Mouse (Mus musculus) heart, adult 2 months (tissue): ENCODE measurements around the gene Adnp. TPM values are rescaled to one million over a fixed set of nuclear protein-coding genes. Genes with fewer than 3 reads are reported as not detected.
A peak's percentile ranks its signal among the peaks of the same experiment; 100 is the strongest.
"Not testable (repeated sequence)": the region's sequence is repeated elsewhere in the genome, so short reads cannot be mapped to it uniquely, and the experiment has no call there.

Experiments
- DNase-seq, 2 experiments: peaks; one replicate each; pipeline ENCODE4 v3.0.0; 2021
- H3K27ac ChIP-seq: fragments of 200-600 bp; 2 replicates; pipeline ENCODE4 v1.8.1; 2022
- H3K27me3 ChIP-seq: fragments of 200-500 bp; 2 replicates; pipeline ENCODE4 v1.6.1; 2012; ENCODE audit warnings: mild to moderate bottlenecking, low read length, inconsistent platforms, mixed read lengths; ENCODE audit not compliant: control insufficient read depth, insufficient read depth
- H3K36me3 ChIP-seq: fragments of 200-500 bp; 2 replicates; pipeline ENCODE4 v1.6.1; 2012; ENCODE audit warnings: low read length, inconsistent platforms; ENCODE audit not compliant: control insufficient read depth, insufficient read depth
- H3K4me1 ChIP-seq: fragments of 200-500 bp; 2 replicates; pipeline ENCODE4 v1.6.1; 2011; ENCODE audit warnings: low read length; ENCODE audit not compliant: control insufficient read depth, insufficient read depth
- H3K4me3 ChIP-seq: fragments of 200-600 bp; 2 replicates; pipeline ENCODE4 v1.8.1; 2022
- H3K79me2 ChIP-seq: fragments of 200-500 bp; replicated peaks from 2 replicates; pipeline ENCODE4 v1.6.1; 2012; ENCODE audit warnings: mild to moderate bottlenecking, inconsistent platforms, low read length, moderate library complexity, mixed read lengths; ENCODE audit not compliant: control insufficient read depth, insufficient read depth
- H3K9ac ChIP-seq: fragments of 200-500 bp; 2 replicates; pipeline ENCODE4 v1.6.1; 2012; ENCODE audit warnings: low read depth, mild to moderate bottlenecking, control low read depth, inconsistent platforms, low read length, mixed read lengths
- CTCF ChIP-seq: fragments of 200-600 bp; IDR thresholded peaks from 2 replicates; pipeline ENCODE4 v1.8.1; 2022; ENCODE audit warnings: antibody characterized with exemption, mild to moderate bottlenecking, moderate library complexity
- EP300 ChIP-seq: fragments of 200-500 bp; IDR thresholded peaks from 2 replicates; pipeline ENCODE4 v1.6.1; 2011; ENCODE audit warnings: low read depth, low read length, control low read depth; ENCODE audit not compliant: insufficient read depth
- POLR2A ChIP-seq: fragments of 200-500 bp; IDR thresholded peaks from 2 replicates; pipeline ENCODE4 v1.6.1; 2011; ENCODE audit warnings: mild to moderate bottlenecking, low read depth, low read length, control low read depth; ENCODE audit not compliant: insufficient read depth
- WGBS: fragments of 180-500 bp; shearing (Covaris S2); methylation state at CpG from one replicate; pipeline ENCODE4 v1.1.7; 2018; 5-methylcytosine and 5-hydroxymethylcytosine counted together
- intact Hi-C: fragments of 180-260 bp; cut with DNase I; formaldehyde crosslinking; loops from one replicate; pipeline ENCODE4 v1.15.1; 2025
- polyA plus RNA-seq: library from polyadenylated mRNA; depleted of rRNA; stranded (reverse); fragments of >200 nt; gene quantifications from 2 replicates; pipeline ENCODE4 v1.2.3, GENCODE M21; 2012
- total RNA-seq, 2 experiments: library from RNA; stranded (reverse); gene quantifications; 2 replicates each; pipeline ENCODE4 v1.2.3; 2021

Adnp gene
- total and polyA plus RNA-seq, 3 experiments = 11.2 to 30.7 (median 29.6) TPM

- Histone ChIP-seq H3K4me3 (no peak overlapping the region; the same call in 1 of the 2 replicates), H3K9ac (no peak overlapping the region), H3K79me2 (no peaks in the 10 kb centered on the region), H3K36me3 (no peaks in the 10 kb centered on the region), H3K4me1 (no peaks in the 10 kb centered on the region), H3K27me3 (no peaks in the 10 kb centered on the region; the same call in 1 of the 2 replicates), H3K27ac (no peak overlapping the region)
- no peak for TF ChIP-seq EP300
- no peak for TF ChIP-seq POLR2A
- no peak for TF ChIP-seq CTCF
- intact Hi-C loops = no loop called here
- 9% methylated on average over 14 of the region's 14 CpGs for whole genome bisulfite sequencing
- DNase-seq = no peak
Measured at GRCm38 (mm10) chr2:168161978-168162377, 44.9 kb downstream of the Adnp start.

GRCm38 (mm10) chr2:168161514-168161971 lies 45.4 kb downstream of the Adnp start:
- Histone ChIP-seq H3K4me3 (peak overlapping the region; percentile 16; the same call in 1 of the 2 replicates), H3K27me3 (no peaks in the 10 kb centered on the region; the same call in 1 of the 2 replicates), H3K79me2 (no peaks in the 10 kb centered on the region), H3K4me1 (no peaks in the 10 kb centered on the region), H3K27ac (no peak overlapping the region), H3K36me3 (no peaks in the 10 kb centered on the region), H3K9ac (no peak overlapping the region)
- intact Hi-C loops = no loop called here
- 9% methylated on average over 11 of the region's 11 CpGs for WGBS
- no peak for DNase-seq
- TF ChIP-seq POLR2A (no peak), CTCF (no peak), EP300 (no peak)

- no peak for DNase-seq
- intact Hi-C loops = no loop called here
- Histone ChIP-seq H3K27ac (no peak overlapping the region), H3K36me3 (no peaks in the 10 kb centered on the region), H3K4me1 (no peaks in the 10 kb centered on the region), H3K27me3 (no peaks in the 10 kb centered on the region; the same call in 1 of the 2 replicates), H3K4me3 (no peak overlapping the region), H3K9ac (no peak overlapping the region), H3K79me2 (no peaks in the 10 kb centered on the region)
- 85% methylated on average over 9 of the region's 9 CpGs for WGBS
- TF ChIP-seq POLR2A = no peak
- no peak for TF ChIP-seq EP300
- no peak for TF ChIP-seq CTCF
Measured at GRCm38 (mm10) chr2:168160370-168160930, 46.5 kb downstream of the Adnp start.

- 18% methylated on average over 25 of the region's 25 CpGs for WGBS
- H3K9ac ChIP-seq = no peak overlapping the region
- H3K79me2 ChIP-seq = no peaks in the 10 kb centered on the region
- intact Hi-C loops = no loop called here
- H3K36me3 ChIP-seq = no peaks in the 10 kb centered on the region
- TF ChIP-seq POLR2A (no peak), CTCF (no peak), EP300 (no peak)
- no peaks in the 10 kb centered on the region for H3K4me1 ChIP-seq
- peak; percentile 29 to 31 for DNase-seq
- H3K27ac ChIP-seq = no peak overlapping the region
- H3K4me3 ChIP-seq = peak overlapping the region; percentile 19
- H3K27me3 ChIP-seq = no peaks in the 10 kb centered on the region; the same call in 1 of the 2 replicates
Measured at GRCm38 (mm10) chr2:168158911-168159711, 47.8 kb downstream of the Adnp start.

- H3K36me3 ChIP-seq, H3K4me3 ChIP-seq, intact Hi-C loops, DNase-seq, H3K4me1 ChIP-seq, H3K79me2 ChIP-seq, H3K27me3 ChIP-seq, H3K27ac ChIP-seq, H3K9ac ChIP-seq: not testable (repeated sequence)
- WGBS = 43% methylated on average over 10 of the region's 11 CpGs
Measured at GRCm38 (mm10) chr2:168157974-168158373, 48.9 kb downstream of the Adnp start.

- Histone ChIP-seq H3K27me3 (no peaks in the 10 kb centered on the region; the same call in 1 of the 2 replicates), H3K9ac (no peak overlapping the region), H3K4me1 (no peaks in the 10 kb centered on the region), H3K4me3 (no peak overlapping the region), H3K36me3 (no peaks in the 10 kb centered on the region), H3K27ac (no peak overlapping the region), H3K79me2 (no peaks in the 10 kb centered on the region)
- TF ChIP-seq CTCF = no peak
- TF ChIP-seq EP300 = no peak
- no peak for TF ChIP-seq POLR2A
- DNase-seq = no peak
- intact Hi-C loops = no loop called here
- WGBS = 84% methylated on average over 14 of the region's 14 CpGs
Measured at GRCm38 (mm10) chr2:168156361-168156760, 50.6 kb downstream of the Adnp start.
